Mouse (Mus musculus): ENCODE measurements around the gene Gm36210.

DNA sequence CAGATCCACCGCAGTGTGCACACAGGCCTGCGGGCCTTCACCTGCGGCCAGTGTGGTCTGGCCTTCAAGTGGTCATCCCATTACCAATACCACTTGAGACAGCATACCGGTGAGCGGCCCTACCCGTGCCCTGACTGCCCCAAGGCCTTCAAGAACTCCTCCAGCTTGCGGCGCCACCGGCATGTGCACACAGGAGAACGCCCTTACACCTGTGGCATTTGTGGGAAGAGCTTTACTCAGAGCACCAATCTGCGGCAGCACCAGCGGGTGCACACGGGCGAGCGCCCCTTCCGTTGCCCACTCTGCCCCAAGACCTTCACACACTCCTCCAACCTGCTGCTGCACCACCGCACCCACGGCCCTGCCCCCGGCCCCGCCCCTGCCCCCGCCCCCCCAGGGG lies 12.8 kb upstream of the Gm36210 start:
- TF ChIP-seq POLR2A (IDR thresholded peaks at IDR 0.05; ENCODE audit: control insufficient read depth in 1 of 2, insufficient read depth in 1 of 2, low read depth in 1 of 2, low read length in 2 of 2, poor library complexity in 1 of 2) (no peak), KAT2A (conservative IDR thresholded peaks at IDR 0.05; ENCODE audit: low read depth, low read length) (no peak), POLR2AphosphoS2 (IDR thresholded peaks at IDR 0.05; ENCODE audit: low read length) (no peak), TAL1 (IDR thresholded peaks at IDR 0.05; ENCODE audit: low read length) (no peak), E2F4 (IDR thresholded peaks at IDR 0.05; ENCODE audit: borderline replicate concordance, low read depth, low read length) (no peak), CTCF (IDR thresholded peaks at IDR 0.05 in 2 of 3, conservative IDR thresholded peaks at IDR 0.05 in 1 of 3; ENCODE audit: control insufficient read depth in 1 of 3, insufficient read depth in 1 of 3, low read depth in 2 of 3, low read length in 3 of 3, poor library complexity in 1 of 3, severe bottlenecking in 1 of 3) (no peak), ELF1 (IDR thresholded peaks at IDR 0.05; ENCODE audit: low read depth, low read length) (no peak), USF1 (IDR thresholded peaks at IDR 0.05; ENCODE audit: low read depth, low read length) (no peak), RAD21 (IDR thresholded peaks at IDR 0.05; ENCODE audit: low read depth, low read length) (no peak), MYB (IDR thresholded peaks at IDR 0.05; ENCODE audit: low read depth, low read length) (no peak), EP300 (IDR thresholded peaks at IDR 0.05; ENCODE audit: low read depth in 1 of 2, low read length in 2 of 2) (no peak), CHD2 (IDR thresholded peaks at IDR 0.05; ENCODE audit: low read length) (no peak)

Measured in MEL (cell line).